Mouse (Mus musculus): ENCODE results near the gene Dpt. TPM values are rescaled to one million over a fixed set of nuclear protein-coding genes. Genes with fewer than 3 reads are reported as not detected.
"Not testable (repeated sequence)": the region's sequence is repeated elsewhere in the genome, so short reads cannot be mapped to it uniquely, and the experiment has no call there.

Gene Dpt
- total RNA-seq (2021), result 10 to 100 TPM; 50.0 to 55.6 TPM
- long read RNA-seq, experiment 1, transcript Dpt-201 (4 exons, 1,724 nt), result major isoform, 7 of 12 reads
- long read RNA-seq, experiment 1, partial matches to known transcripts, result 1 of 12 reads
- long read RNA-seq, experiment 1, other reads (novel, unspliced or antisense), result 4 of 12 reads
- long read RNA-seq, experiment 2, transcript Dpt-201 (4 exons, 1,724 nt), result major isoform, 8 of 16 reads
- long read RNA-seq, experiment 2, partial matches to known transcripts, result 0 of 16 reads
- long read RNA-seq, experiment 2, other reads (novel, unspliced or antisense), result 8 of 16 reads

DNA sequence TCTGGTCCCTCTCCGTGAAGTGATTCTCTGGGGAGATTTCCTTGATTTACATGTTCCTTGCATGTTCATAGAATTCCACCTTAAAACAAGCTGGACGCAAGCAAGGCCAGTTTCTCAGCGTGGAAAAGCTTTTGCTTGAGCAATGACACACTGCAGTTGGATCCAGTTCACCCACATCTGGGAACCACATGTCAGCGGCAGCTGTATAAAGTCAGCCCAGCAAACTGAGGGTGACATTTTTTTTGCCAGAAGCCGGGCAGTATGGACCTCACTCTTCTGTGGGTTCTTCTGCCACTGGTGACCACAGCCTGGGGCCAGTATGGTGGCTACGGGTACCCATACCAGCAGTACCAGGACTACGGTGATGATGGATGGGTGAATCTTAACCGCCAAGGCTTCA, at the start of gene Dpt:
Dpt (plus strand) TSS at position 174 of the 400 bp plus-strand sequence.
- DNase-seq (ENCODE audit: low spot score in 2 of 2), result no peak

GRCm38 (mm10) chr1:164753736-164754135, 42.7 kb upstream of the Dpt start:
- DNase-seq (ENCODE audit: low spot score in 2 of 2), result no peak

GRCm38 (mm10) chr1:164755671-164756070, 40.8 kb upstream of the Dpt start:
- DNase-seq (ENCODE audit: low spot score in 2 of 2), result no peak

GRCm38 (mm10) chr1:164756951-164757350, 39.5 kb upstream of the Dpt start:
- DNase-seq (ENCODE audit: low spot score in 2 of 2), result no peak

DNA sequence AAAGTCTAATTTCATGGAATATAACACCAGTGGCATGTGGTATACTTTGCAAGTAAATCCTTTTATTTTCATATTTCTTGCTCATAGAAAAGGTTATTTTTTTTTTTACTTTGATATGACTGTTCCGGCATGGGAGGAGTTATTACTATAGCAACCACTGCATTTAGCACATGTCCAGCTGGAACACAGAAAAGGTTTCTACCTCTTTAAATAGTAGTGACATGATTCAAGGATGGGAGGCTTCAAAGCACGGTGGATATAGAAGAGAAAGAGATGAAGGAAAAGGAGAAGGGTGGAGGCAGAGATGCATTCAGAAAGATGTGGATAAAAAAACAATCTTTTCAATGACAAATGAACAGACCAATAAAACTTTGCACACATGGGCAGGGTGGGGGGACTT, 38.0 kb upstream of the Dpt start:
- no peak for DNase-seq (ENCODE audit: low spot score in 2 of 2)

GRCm38 (mm10) chr1:164762276-164762675, 34.2 kb upstream of the Dpt start:
- no peak for DNase-seq (ENCODE audit: low spot score in 2 of 2)

- DNase-seq (ENCODE audit: low spot score in 2 of 2), result no peak
These were observed 29.8 kb upstream of the Dpt start for GRCm38 (mm10) chr1:164766646-164767045.

- DNase-seq (ENCODE audit: low spot score in 2 of 2), result no peak
These were observed 25.8 kb upstream of the Dpt start for GRCm38 (mm10) chr1:164770611-164771010.

GRCm38 (mm10) chr1:164780851-164781510, 15.5 kb upstream of the Dpt start:
- DNase-seq (ENCODE audit: low spot score in 2 of 2), result no peak

DNA sequence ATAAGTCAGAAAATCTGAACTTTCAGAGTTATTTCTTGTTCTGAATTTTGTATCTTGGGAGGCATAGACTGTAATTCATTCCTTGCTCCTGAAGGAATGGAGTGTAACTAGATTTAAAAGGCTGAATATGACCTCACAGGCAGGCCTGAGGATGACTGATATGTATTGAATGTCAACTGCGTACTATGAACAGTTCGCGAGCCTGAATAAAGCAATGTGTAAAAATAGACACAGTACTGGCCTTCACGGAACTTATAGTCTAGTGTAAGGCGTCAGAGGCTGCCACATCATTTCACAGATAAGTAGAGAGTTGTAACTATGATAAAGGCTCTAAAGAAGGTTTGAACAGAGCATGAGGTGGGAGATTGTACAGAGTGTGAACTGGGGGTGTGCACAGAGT, 10.3 kb upstream of the Dpt start:
- no peak for DNase-seq (ENCODE audit: low spot score in 2 of 2)

GRCm38 (mm10) chr1:164787771-164788170, 8.7 kb upstream of the Dpt start:
- DNase-seq (ENCODE audit: low spot score in 2 of 2), result no peak

DNA sequence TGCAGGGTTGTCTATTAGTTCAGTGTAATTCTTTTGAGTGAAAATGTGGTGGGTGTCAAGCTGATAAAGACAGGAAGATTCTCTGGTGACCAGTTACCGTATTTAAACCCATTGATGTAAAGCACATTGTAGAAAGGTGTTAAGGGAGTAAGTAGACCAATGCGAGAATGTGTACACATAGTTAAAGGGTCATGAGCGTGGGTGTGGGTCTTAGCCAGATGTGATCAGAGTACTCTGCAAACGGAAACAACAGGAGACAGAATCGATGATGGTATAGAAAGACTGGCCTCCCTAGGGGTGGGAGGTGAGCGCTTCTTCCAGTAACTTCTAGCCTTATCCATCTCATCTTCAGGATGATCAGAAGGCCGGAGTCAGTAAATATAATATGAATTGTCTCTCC, 8.2 kb upstream of the Dpt start:
- no peak for DNase-seq (ENCODE audit: low spot score in 2 of 2)

- DNase-seq (ENCODE audit: low spot score in 2 of 2), result not testable (repeated sequence)
These were observed 6.1 kb upstream of the Dpt start for GRCm38 (mm10) chr1:164790296-164790695.

GRCm38 (mm10) chr1:164793049-164793448, 3.4 kb upstream of the Dpt start:
- no peak for DNase-seq (ENCODE audit: low spot score in 2 of 2)

DNA sequence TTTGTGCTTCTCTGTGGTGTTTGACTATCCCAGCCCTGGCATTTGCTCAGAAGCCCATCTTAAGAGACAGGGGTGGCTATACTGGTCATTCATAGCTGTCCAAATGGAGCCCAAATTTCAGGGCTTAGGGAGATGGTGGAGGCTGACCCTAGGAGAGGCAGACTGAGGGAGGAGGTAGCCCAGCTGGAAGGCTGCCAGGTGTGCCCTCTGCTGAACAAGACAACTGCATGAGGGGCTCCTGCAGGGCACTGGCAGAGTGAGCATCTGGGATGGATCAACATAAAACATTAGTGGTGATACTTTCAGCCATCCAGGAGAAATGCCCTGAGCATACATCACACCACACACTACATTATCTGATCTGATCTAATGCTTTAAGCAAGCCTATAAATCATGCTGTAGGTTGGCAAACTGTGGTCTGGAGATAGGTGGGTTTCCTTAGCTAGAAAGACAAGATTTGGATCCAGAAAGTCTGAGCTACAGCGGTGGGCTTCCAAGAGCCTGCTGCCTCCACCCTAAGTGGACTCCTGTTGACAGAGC, 1.4 kb downstream of the Dpt start:
- no peak for DNase-seq (ENCODE audit: low spot score in 2 of 2)

DNA sequence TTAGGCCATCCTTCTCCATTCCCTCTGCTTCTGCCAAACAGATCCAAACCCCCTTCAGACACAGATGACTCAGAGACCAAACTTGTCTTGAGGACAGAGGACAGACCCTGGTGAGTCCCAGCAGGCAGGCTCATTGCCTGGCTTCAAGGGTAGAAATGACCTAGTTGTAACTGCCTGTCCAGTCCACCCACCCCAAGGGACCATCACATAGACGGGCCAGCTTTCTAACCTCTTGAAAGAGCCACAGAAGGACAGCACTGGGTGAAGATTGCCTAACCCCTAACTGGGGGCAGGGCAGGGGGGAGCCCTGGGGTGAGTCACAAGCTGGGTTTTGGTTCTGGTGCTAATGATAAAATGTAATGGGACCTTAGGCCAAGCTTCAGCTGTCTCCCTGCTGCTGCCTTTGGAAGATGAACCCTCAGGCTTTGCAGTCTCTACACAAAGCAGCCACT, 2.1 kb downstream of the Dpt start:
- no peak for DNase-seq (ENCODE audit: low spot score in 2 of 2)

DNA sequence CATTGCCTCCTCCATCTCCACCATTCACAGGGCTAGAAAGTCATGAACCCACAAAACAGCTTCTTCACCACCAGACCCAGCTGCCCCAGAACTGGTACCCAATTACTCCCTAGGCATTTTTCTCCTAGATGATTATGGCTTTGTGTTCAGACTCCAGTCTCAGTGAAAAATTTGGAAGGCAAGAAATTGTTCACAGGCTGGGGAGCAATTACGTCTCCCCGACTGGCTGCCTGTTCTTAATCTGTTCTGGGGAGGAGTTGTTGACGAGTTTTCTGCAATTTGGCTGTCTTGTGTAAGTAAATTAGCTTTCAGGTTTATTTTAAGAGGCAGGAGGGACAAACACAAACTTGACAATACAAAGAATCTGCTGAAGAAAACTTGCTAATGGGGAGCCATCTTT, 2.7 kb downstream of the Dpt start:
- DNase-seq (ENCODE audit: low spot score in 2 of 2), result no peak

GRCm38 (mm10) chr1:164804277-164804676, 7.8 kb downstream of the Dpt start:
- no peak for DNase-seq (ENCODE audit: low spot score in 2 of 2)

GRCm38 (mm10) chr1:164804751-164805435, 8.4 kb downstream of the Dpt start:
- DNase-seq (ENCODE audit: low spot score in 2 of 2), result no peak

DNA sequence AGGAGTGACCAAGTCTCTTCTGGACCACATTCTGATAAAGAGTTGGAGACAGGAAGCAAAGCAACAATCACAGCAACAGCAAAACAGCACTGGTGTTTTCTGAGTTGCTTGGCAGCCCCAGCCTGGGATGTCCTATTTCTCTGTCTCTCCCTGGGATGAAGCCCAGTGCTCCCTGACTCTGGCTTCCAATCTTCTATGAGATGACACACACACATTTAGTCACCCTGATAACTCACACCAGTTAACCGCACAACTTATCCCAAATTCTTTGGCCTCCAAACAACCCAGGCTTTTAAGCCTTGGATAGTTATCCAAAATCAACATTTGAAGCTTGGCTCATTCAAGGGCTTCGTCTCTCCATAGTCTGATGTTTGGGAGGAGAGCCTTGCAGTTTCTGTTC, 12.9 kb downstream of the Dpt start:
- DNase-seq (ENCODE audit: low spot score in 2 of 2), result no peak

- no peak for DNase-seq (ENCODE audit: low spot score in 2 of 2)
These were observed 14.9 kb downstream of the Dpt start for GRCm38 (mm10) chr1:164811296-164811695.

DNA sequence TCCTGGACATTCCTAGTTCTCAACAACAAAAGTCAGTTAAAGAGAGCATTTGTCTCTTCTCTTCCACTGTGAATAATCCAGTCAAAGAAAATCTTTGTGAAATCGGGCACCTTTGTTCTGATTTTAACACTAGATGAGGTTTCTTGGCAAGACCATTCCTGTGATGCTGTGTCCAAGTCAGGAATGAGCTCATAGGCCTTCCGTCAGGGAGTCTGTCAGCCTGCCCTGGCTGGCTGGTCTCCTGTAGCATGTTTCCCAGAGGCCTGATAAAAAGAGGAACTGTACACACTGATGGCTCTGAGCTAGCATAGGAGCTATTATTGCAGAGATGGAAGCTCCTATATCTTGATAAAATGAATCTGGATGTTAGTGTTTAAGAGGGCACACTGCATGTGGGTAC, 17.8 kb downstream of the Dpt start:
- no peak for DNase-seq (ENCODE audit: low spot score in 2 of 2)
